Mouse (Mus musculus): ENCODE results near the gene AC170998.1. TPM values are rescaled to one million over a fixed set of nuclear protein-coding genes. Genes with fewer than 3 reads are reported as not detected.
"Not testable (repeated sequence)": the region's sequence is repeated elsewhere in the genome, so short reads cannot be mapped to it uniquely, and the experiment has no call there.

AC170998.1 gene
- polyA plus RNA-seq, 1 experiment from 2014 or later, result 1.0 TPM

GRCm38 (mm10) chr17:28715832-28716548, 9.9 kb upstream of the AC170998.1 start:
- WGBS, result 39% methylated on average over 7 of the region's 7 CpGs
- TF ChIP-seq CTCF (IDR thresholded peaks at IDR 0.05; ENCODE audit: low read depth), result no peak
- no peak for TF ChIP-seq EP300 (optimal IDR thresholded peaks at IDR 0.05)
- Histone ChIP-seq H3K27ac (replicated peaks) (no peak overlapping the region), H3K9me3 (ENCODE audit: control insufficient read depth, low read length) (no peaks in the 10 kb centered on the region), H3K36me3 (ENCODE audit: control insufficient read depth, insufficient read depth, low read length) (peaks cover 13% of the 10 kb centered on the region; the same call in 1 of the 2 replicates), H3K4me2 (replicated peaks; ENCODE audit: low read depth) (no peak overlapping the region), H3K4me3 (ENCODE audit: low read depth, low read length) (no peak overlapping the region), H3K9ac (ENCODE audit: low read length) (no peak overlapping the region), H3K4me1 (replicated peaks; ENCODE audit: control insufficient read depth, insufficient read depth) (no peaks in the 10 kb centered on the region), H3K27me3 (ENCODE audit: control insufficient read depth, insufficient read depth, low read length) (no peaks in the 10 kb centered on the region)
- peak; percentile 41; the same call in 1 of the 2 replicates for ATAC-seq (ENCODE audit: low FRiP score, low TSS enrichment)
- no peak for DNase-seq (ENCODE audit: low spot score)

DNA sequence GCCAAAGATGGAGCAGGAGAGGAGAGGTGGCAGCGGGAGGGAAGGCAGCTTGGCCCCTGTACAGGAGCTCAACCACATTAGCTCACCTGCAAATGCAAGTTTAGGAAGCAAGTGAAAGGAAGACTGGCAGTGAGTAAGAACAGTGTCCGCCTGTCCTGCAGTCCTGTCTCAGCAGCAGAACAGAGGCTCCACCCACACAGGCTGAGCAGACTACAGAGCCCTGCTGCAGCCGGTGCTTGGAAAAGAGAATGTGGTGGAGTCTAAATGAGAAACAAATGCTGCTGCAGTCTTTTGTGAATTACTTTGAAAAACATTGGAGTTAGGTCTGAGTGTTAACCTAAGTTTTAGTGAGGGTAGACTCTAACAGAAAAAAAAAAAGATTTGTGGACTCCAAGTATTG, 8.3 kb upstream of the AC170998.1 start:
- H3K4me2 ChIP-seq (replicated peaks; ENCODE audit: low read depth), result no peak overlapping the region
- DNase-seq (ENCODE audit: low spot score) (no peak), ATAC-seq (ENCODE audit: low FRiP score, low TSS enrichment) (no peak)
- H3K27ac ChIP-seq (replicated peaks), result peak overlapping the region; percentile 18; the same call in 1 of the 2 replicates
- no peak overlapping the region for H3K9ac ChIP-seq (ENCODE audit: low read length)
- no peaks in the 10 kb centered on the region for H3K4me1 ChIP-seq (replicated peaks; ENCODE audit: control insufficient read depth, insufficient read depth)
- WGBS, result 58% methylated on average over 3 of the region's 3 CpGs
- no peaks in the 10 kb centered on the region for H3K9me3 ChIP-seq (ENCODE audit: control insufficient read depth, low read length)
- TF ChIP-seq EP300 (optimal IDR thresholded peaks at IDR 0.05) (no peak), CTCF (IDR thresholded peaks at IDR 0.05; ENCODE audit: low read depth) (no peak)
- H3K27me3 ChIP-seq (ENCODE audit: control insufficient read depth, insufficient read depth, low read length), result no peaks in the 10 kb centered on the region
- no peak overlapping the region for H3K4me3 ChIP-seq (ENCODE audit: low read depth, low read length)
- H3K36me3 ChIP-seq (ENCODE audit: control insufficient read depth, insufficient read depth, low read length), result peaks cover 19% of the 10 kb centered on the region; the same call in 1 of the 2 replicates

- not testable (repeated sequence) for H3K4me1 ChIP-seq (replicated peaks; ENCODE audit: control insufficient read depth, insufficient read depth); H3K4me2 ChIP-seq (replicated peaks; ENCODE audit: low read depth); H3K4me3 ChIP-seq (ENCODE audit: low read depth, low read length); ATAC-seq (ENCODE audit: low FRiP score, low TSS enrichment); H3K27me3 ChIP-seq (ENCODE audit: control insufficient read depth, insufficient read depth, low read length); H3K9ac ChIP-seq (ENCODE audit: low read length); DNase-seq (ENCODE audit: low spot score); H3K27ac ChIP-seq (replicated peaks); H3K9me3 ChIP-seq (ENCODE audit: control insufficient read depth, low read length)
- WGBS, result 81% methylated on average over 11 of the region's 11 CpGs
- peaks cover 37% of the 10 kb centered on the region for H3K36me3 ChIP-seq (ENCODE audit: control insufficient read depth, insufficient read depth, low read length)
Measured at GRCm38 (mm10) chr17:28727511-28727910, 1.6 kb downstream of the AC170998.1 start.

- Histone ChIP-seq H3K36me3 (ENCODE audit: control insufficient read depth, insufficient read depth, low read length) (peaks cover 15% of the 10 kb centered on the region), H3K4me3 (ENCODE audit: low read depth, low read length) (no peak overlapping the region), H3K9ac (ENCODE audit: low read length) (no peak overlapping the region), H3K27ac (replicated peaks) (no peak overlapping the region), H3K27me3 (ENCODE audit: control insufficient read depth, insufficient read depth, low read length) (no peaks in the 10 kb centered on the region), H3K4me1 (replicated peaks; ENCODE audit: control insufficient read depth, insufficient read depth) (no peaks in the 10 kb centered on the region), H3K4me2 (replicated peaks; ENCODE audit: low read depth) (no peak overlapping the region), H3K9me3 (ENCODE audit: control insufficient read depth, low read length) (no peaks in the 10 kb centered on the region)
- DNase-seq (ENCODE audit: low spot score) (no peak), ATAC-seq (ENCODE audit: low FRiP score, low TSS enrichment) (no peak)
- WGBS, result 81% methylated on average over 6 of the region's 6 CpGs
- TF ChIP-seq EP300 (optimal IDR thresholded peaks at IDR 0.05) (no peak), CTCF (IDR thresholded peaks at IDR 0.05; ENCODE audit: low read depth) (no peak)
Measured at GRCm38 (mm10) chr17:28735317-28736105, 9.6 kb downstream of the AC170998.1 start.

GRCm38 (mm10) chr17:28736486-28736885, 10.6 kb downstream of the AC170998.1 start:
- H3K4me1 ChIP-seq (replicated peaks; ENCODE audit: control insufficient read depth, insufficient read depth), result no peaks in the 10 kb centered on the region
- H3K9me3 ChIP-seq (ENCODE audit: control insufficient read depth, low read length), result no peaks in the 10 kb centered on the region
- H3K4me3 ChIP-seq (ENCODE audit: low read depth, low read length), result no peak overlapping the region
- no peak for DNase-seq (ENCODE audit: low spot score)
- no peak overlapping the region for H3K4me2 ChIP-seq (replicated peaks; ENCODE audit: low read depth)
- WGBS, result 81% methylated on average over 4 of the region's 4 CpGs
- H3K36me3 ChIP-seq (ENCODE audit: control insufficient read depth, insufficient read depth, low read length), result peaks cover 12% of the 10 kb centered on the region
- H3K9ac ChIP-seq (ENCODE audit: low read length), result no peak overlapping the region
- TF ChIP-seq EP300 (optimal IDR thresholded peaks at IDR 0.05) (no peak), CTCF (IDR thresholded peaks at IDR 0.05; ENCODE audit: low read depth) (no peak)
- ATAC-seq (ENCODE audit: low FRiP score, low TSS enrichment), result 0 out of 2 replicates have a peak, but pooled peaks have one; percentile 43
- H3K27ac ChIP-seq (replicated peaks), result no peak overlapping the region
- H3K27me3 ChIP-seq (ENCODE audit: control insufficient read depth, insufficient read depth, low read length), result no peaks in the 10 kb centered on the region

GRCm38 (mm10) chr17:28737973-28738372, 12.1 kb downstream of the AC170998.1 start:
- Histone ChIP-seq H3K4me2 (replicated peaks; ENCODE audit: low read depth) (no peak overlapping the region), H3K36me3 (ENCODE audit: control insufficient read depth, insufficient read depth, low read length) (peaks cover 7% of the 10 kb centered on the region), H3K27me3 (ENCODE audit: control insufficient read depth, insufficient read depth, low read length) (no peaks in the 10 kb centered on the region), H3K4me1 (replicated peaks; ENCODE audit: control insufficient read depth, insufficient read depth) (no peaks in the 10 kb centered on the region), H3K4me3 (ENCODE audit: low read depth, low read length) (no peak overlapping the region), H3K9me3 (ENCODE audit: control insufficient read depth, low read length) (no peaks in the 10 kb centered on the region), H3K27ac (replicated peaks) (no peak overlapping the region), H3K9ac (ENCODE audit: low read length) (no peak overlapping the region)
- TF ChIP-seq EP300 (optimal IDR thresholded peaks at IDR 0.05), result no peak
- no peak for TF ChIP-seq CTCF (IDR thresholded peaks at IDR 0.05; ENCODE audit: low read depth)
- ATAC-seq (ENCODE audit: low FRiP score, low TSS enrichment) (no peak; the same call in 1 of the 2 replicates), DNase-seq (ENCODE audit: low spot score) (no peak)
- WGBS, result 86% methylated on average over 4 of the region's 4 CpGs

Data from stomach, postnatal 0 days (tissue).